Mouse (Mus musculus) gastrocnemius, postnatal 14 days (tissue): ENCODE measurements at regions not wholly inside any gene's neighbourhood (a gene's known extent, or its start where the extent isn't known, plus 50 kb on each side); places are given as distances from the start of the nearest gene placed in this dataset.

Experiments
- DNase-seq: peaks from one replicate; pipeline ENCODE4 v3.0.0; 2021; ENCODE audit warnings: mixed read lengths
- intact Hi-C: fragments of 180-260 bp; cut with DNase I; formaldehyde crosslinking; loops from one replicate; pipeline ENCODE4 v1.15.1; 2025; ENCODE audit warnings: low total_unique reads

- DNase-seq = no peak
- intact Hi-C loops = no loop called here
Observed at GRCm38 (mm10) chr13:81852309-81852978, 69.6 kb downstream of the Cetn3 start.

GRCm38 (mm10) chr13:81856072-81856471 is 73.2 kb downstream of the Cetn3 start:
- DNase-seq = no peak
- intact Hi-C loops = no loop called here

- no peak for DNase-seq
- intact Hi-C loops = no loop called here
Observed at GRCm38 (mm10) chr13:81860683-81861082, 77.8 kb downstream of the Cetn3 start.

GRCm38 (mm10) chr13:81861886-81862600 is 79.2 kb downstream of the Cetn3 start:
- no peak for DNase-seq
- intact Hi-C loops = no loop called here

- no peak for DNase-seq
- intact Hi-C loops = no loop called here
Observed at GRCm38 (mm10) chr13:81871226-81871625, 88.3 kb downstream of the Cetn3 start.

GRCm38 (mm10) chr13:81885879-81886278 is 103.0 kb downstream of the Cetn3 start:
- no peak for DNase-seq
- intact Hi-C loops = no loop called here

- intact Hi-C loops = no loop called here
- no peak for DNase-seq
Observed at GRCm38 (mm10) chr13:81930266-81930665, 147.4 kb downstream of the Cetn3 start.

GRCm38 (mm10) chr13:81931199-81931598 is 148.3 kb downstream of the Cetn3 start:
- DNase-seq = no peak
- intact Hi-C loops = no loop called here

GRCm38 (mm10) chr13:81937061-81937460 is 154.2 kb downstream of the Cetn3 start:
- DNase-seq = no peak
- intact Hi-C loops = no loop called here

- DNase-seq = peak; percentile 77
- intact Hi-C loops = no loop called here
Observed at GRCm38 (mm10) chr13:81944047-81944446, 161.2 kb downstream of the Cetn3 start.

- intact Hi-C loops = no loop called here
- DNase-seq = no peak
Observed at GRCm38 (mm10) chr13:81944469-81944868, 161.6 kb downstream of the Cetn3 start.

- intact Hi-C loops = no loop called here
- no peak for DNase-seq
Observed at GRCm38 (mm10) chr13:81945741-81946140, 162.9 kb downstream of the Cetn3 start.

- no peak for DNase-seq
- intact Hi-C loops = no loop called here
Observed at GRCm38 (mm10) chr13:81965431-81965830, 182.6 kb downstream of the Cetn3 start.

- intact Hi-C loops = no loop called here
- DNase-seq = no peak
Observed at GRCm38 (mm10) chr13:81975878-81976277, 193.0 kb downstream of the Cetn3 start.

GRCm38 (mm10) chr13:81978003-81978402 is 195.1 kb downstream of the Cetn3 start:
- intact Hi-C loops = no loop called here
- DNase-seq = no peak

- no peak for DNase-seq
- intact Hi-C loops = no loop called here
Observed at GRCm38 (mm10) chr13:81979289-81979688, 196.4 kb downstream of the Cetn3 start.

GRCm38 (mm10) chr13:81980094-81980493 is 197.2 kb downstream of the Cetn3 start:
- DNase-seq = no peak
- intact Hi-C loops = no loop called here

- DNase-seq = no peak
- intact Hi-C loops = no loop called here
Observed at GRCm38 (mm10) chr13:81982491-81982890, 199.6 kb downstream of the Cetn3 start.

- intact Hi-C loops = no loop called here
- DNase-seq = no peak
Observed at GRCm38 (mm10) chr13:82000681-82001212, 217.9 kb downstream of the Cetn3 start.

- intact Hi-C loops = no loop called here
Observed at GRCm38 (mm10) chr13:82005929-82006726, 223.3 kb downstream of the Cetn3 start.

More at GRCm38 (mm10) chr13:82005929-82006726, 223.3 kb downstream of the Cetn3 start:
- DNase-seq = no peak
